Mouse (Mus musculus) fibroblast of lung, adult 2 months (primary cell): ENCODE data around the gene Nfkbie.

Experiments used
- DNase-seq: peaks from one replicate; pipeline ENCODE4 v3.0.0-alpha.2; 2011; ENCODE audit warnings: low read depth

The Nfkbie gene

DNA sequence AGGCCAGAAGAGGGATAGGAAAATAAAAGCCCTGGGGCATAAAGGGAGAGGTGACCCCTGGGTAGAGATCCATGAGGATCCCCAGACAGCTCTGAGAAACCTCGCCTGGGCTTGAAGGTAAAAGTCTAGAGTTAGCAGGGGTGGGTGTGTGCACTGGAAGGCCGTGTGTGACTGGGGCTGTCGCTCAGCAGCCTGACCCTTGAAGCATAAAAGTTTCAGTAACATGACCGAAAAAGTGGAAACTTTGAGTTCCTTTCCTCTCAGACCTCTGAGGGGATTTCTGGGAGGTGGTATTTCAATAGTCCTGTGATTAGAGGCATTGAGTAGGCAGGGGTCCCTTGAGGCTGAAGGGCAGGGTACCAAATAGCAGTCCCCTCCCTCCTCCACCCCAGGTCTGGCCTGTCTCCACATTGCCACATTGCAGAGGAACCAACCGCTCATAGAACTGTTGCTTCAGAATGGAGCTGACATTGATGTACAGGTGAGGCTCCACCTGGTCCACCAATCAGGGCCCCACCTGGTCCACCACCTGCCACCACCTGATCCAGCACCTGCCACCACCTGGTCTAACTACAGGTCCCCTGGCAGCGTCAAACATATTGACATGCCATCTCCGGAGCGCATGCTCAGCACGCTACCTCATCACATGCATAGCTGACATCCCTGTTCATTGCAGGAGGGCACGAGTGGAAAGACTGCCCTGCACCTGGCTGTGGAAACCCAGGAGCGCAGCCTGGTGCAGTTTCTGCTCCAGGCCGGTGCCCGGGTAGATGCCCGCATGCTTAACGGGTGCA lies 4.4 kb downstream of the Nfkbie start:
- no peak for DNase-seq

DNA sequence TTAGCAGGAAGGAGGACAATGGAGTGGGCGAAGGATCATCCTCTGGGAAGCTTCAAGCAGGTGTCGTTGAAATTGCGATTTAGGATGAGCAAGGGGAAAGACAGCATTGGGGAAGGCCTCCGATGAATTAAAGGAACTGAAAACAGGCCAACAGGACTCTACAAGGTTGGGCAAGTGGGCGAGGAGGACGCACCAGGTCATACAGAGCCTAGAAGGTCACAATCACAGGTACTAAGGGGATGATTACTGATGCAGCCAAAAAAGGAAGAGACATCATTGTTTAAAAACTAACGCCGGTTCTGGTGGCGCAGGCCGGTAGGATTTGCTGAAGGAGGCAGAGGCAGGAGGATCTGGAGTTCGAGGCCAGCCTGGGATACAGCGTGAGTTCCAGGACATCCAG lies 7.7 kb downstream of the Nfkbie start:
- no peak for DNase-seq

DNA sequence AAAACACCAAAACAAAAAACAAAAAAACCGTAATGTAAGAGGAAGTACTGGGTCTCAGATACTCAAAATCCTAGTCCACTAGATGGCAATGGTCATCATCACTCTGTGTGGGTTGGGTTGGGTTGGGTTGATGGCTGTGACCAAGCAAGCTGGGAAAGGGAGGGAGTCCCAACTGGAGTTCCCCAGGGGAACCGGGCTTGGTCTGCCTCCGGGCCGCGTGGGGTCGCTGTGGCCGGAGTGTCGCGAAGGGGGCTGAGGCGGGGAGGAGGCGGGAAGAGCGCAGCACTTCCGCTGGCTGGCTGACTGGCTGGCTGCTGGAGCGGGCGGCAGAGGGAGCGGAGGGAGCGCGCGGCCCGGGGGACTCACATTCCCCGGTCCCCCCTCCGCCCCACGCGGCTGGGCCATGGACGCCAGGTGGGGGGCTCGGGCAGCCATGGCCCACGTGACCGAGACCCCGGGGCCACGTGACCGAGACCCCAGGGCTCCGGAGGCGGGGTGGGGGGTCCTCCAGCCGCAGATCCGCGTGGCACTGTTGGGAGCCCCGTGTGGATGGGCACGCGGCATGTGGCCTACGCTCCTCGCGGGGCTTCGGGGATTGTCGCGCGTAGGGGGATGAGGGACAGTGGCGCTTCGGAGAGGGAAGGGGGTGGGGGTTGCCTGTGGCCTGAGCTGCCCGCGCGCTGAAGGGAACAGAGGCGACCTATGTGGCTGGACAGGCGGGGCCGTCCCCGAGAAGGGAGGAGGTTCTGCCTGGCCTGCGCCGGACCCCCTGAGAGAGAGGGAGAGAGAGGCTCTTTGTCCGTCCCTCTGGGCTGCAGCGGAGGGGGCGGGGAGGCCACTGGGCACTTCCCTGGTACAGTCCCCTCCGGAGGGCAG lies 8.4 kb downstream of the Nfkbie start, which contains the start of gene Slc35b2:
Gene Slc35b2 (plus strand): TSS at position 220 of the 876 bp plus-strand sequence.
- peak; percentile 80 for DNase-seq

DNA sequence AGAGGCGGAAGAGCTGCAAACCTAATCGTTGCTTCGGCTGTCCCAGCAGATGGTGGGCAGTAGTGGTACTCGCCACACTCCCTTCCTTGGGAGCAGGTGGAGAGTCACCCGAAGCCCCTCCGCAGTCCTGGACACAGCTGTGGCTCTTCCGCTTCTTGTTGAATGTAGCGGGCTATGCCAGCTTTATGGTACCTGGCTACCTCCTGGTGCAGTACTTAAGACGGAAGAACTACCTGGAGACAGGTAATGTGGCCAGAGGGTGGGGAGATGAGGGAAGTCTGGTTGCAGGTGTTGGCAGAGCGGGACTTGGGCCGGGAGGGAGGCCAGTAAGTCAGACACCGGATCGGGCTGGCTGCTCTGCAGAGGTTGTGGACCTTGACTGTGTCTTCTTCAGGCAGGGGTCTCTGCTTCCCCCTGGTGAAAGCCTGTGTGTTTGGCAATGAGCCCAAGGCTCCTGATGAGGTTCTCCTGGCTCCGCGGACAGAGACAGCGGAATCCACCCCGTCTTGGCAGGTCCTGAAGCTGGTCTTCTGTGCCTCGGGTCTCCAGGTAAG lies 9.1 kb downstream of the Nfkbie start:
- no peak for DNase-seq

DNA sequence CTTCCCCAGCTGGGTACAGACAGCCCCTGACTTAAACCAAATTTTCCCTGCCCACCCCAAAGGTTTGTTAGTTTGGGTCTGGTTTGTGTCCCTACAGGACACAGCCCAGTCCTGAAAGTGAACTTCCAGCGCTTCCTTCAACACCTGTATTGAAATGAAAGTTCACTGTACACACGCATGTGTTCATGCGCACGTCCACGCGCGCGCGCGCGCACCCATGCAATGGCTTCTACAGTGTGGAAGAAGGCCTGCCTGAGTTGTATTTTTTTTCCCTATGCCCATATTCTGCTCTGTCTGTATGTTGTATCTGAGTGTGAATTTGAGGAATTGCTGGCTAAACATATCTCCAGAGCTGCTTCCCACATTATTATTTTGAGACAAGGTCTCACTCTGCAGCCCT lies 9.6 kb downstream of the Nfkbie start:
- no peak for DNase-seq

DNA sequence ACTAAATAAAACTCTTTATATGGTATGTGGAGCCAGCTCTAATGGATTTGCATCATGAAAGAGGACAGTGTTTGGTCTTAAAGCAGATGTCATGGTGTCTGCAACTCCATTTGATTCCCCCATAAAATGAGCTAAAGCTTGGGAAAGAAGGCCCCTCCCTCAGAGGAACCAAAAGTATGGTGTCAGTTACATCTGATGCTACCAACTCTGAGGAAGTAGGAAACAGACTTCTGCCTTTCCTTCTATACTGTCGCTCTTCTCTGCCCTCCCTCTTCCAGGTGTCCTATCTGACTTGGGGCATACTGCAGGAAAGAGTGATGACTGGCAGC lies 10.5 kb downstream of the Nfkbie start:
- DNase-seq = no peak

DNA sequence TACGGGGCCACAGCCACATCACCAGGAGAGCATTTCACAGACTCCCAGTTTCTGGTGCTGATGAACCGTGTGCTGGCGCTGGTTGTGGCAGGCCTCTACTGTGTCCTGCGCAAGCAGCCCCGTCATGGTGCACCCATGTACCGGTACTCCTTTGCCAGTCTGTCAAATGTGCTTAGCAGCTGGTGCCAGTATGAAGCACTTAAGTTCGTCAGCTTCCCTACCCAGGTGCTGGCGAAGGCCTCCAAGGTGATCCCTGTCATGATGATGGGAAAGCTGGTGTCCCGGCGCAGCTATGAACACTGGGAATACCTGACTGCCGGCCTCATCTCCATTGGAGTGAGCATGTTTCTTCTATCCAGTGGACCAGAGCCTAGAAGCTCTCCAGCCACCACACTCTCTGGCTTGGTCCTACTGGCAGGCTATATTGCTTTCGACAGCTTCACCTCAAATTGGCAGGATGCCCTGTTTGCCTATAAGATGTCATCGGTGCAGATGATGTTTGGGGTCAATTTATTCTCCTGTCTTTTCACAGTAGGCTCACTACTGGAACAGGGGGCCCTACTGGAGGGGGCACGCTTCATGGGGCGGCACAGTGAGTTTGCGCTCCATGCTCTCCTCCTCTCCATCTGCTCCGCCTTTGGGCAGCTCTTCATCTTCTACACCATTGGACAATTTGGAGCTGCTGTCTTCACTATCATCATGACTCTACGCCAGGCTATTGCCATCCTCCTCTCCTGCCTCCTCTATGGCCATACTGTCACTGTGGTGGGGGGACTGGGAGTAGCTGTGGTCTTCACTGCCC lies 11.1 kb downstream of the Nfkbie start:
- no peak for DNase-seq

DNA sequence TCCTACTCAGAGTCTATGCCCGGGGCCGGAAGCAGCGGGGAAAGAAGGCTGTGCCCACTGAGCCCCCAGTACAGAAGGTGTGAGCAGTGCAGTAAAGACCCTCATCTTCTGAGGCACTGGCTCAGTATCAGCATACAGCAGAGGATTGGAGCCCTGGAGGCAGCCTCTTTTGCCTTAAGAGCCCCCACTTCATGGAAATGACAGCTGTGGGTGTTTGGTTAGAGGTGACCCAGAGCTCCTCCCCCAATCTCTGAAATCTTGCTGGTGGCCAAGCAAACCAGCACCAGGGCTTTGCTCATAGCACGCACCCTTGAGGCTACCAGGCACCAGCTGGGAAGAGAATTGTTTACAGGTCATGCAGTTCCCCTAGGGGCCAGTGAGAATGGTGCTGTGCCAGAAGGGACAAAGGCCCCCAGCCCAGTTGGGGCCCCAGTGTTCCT lies 11.7 kb downstream of the Nfkbie start:
- no peak for DNase-seq

DNA sequence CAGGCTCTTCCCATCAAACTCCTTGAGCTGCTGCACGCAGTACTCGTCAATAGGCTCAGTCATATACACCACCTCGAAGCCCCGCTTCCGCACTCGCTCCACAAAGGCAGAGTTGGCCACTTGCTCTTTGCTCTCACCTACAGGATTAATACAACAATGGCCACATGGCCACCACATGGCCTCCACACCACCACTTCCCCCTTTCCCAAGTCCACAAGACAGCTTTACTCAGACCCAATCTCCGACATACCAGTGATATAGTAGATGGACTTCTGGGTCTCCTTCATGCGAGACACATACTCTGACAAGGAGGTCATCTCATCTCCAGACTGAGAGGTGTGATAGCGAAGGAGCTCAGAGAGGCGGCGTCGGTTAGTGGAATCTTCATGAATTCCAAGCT lies 13.5 kb downstream of the Nfkbie start:
- no peak for DNase-seq

DNA sequence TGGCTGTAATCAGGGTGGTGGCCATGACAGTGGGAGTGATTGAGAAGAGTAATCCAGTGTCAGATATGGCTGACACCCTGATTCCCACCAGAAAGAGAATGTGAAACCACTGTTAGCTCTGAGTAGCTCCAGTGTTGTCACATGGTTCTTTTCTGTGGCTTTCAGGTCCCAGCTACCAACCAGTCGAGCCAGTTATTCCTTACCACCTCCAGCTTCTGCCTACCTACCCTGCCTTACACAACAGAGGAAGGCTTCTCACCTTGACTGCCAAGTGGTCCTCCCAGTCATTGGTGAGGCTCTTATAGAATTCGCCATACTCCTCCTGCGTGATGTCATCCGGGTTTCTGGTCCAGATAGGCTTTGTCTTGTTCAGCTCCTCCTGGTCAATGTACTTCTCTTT lies 14.5 kb downstream of the Nfkbie start:
- no peak for DNase-seq

DNA sequence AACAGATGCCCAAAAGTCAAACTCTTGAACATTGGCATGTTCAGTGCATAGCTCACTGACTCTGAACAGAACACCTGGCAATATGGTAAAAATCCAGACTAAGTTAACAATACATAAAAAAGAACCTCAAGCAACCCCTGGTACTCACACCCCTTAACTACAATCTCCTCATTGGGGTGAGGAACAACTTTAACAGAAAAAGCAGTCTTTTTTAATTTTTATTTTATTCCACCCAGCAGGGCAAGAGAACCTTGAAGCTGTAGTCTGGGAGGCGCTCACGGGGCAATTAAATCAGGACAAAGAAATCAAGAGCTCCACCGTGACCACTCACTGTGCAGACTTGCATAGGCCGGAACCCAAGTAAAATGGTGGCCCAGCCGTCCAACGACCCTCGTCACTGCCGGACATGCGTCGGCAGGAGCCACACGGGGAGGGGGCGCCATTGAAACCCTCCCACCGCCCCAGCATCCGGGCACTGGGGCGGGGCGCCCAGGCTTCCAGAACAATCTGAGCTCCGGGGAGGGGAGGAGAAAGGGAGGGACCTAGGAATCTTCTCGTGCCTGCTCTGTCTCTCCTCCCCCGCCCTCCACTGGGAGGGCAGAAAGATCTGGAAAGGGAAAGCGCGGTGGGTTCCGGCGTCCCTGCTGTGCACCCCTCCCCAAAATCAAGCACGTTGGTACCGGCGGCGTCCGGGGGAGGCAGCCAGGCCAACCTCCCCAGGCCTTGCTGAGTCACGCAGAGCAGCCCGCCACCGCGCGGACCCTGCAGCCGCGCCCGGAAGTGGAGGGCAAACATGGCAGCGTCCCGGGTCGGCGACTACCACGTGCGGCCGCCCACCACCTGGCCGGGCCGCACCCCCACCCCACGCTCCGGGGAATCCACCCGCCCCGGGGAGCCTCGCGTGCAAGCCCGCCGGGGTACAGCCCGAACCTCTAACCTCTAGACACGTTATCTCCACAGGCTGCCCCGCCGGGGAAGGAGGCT lies 16.9 kb downstream of the Nfkbie start:
- no peak for DNase-seq

DNA sequence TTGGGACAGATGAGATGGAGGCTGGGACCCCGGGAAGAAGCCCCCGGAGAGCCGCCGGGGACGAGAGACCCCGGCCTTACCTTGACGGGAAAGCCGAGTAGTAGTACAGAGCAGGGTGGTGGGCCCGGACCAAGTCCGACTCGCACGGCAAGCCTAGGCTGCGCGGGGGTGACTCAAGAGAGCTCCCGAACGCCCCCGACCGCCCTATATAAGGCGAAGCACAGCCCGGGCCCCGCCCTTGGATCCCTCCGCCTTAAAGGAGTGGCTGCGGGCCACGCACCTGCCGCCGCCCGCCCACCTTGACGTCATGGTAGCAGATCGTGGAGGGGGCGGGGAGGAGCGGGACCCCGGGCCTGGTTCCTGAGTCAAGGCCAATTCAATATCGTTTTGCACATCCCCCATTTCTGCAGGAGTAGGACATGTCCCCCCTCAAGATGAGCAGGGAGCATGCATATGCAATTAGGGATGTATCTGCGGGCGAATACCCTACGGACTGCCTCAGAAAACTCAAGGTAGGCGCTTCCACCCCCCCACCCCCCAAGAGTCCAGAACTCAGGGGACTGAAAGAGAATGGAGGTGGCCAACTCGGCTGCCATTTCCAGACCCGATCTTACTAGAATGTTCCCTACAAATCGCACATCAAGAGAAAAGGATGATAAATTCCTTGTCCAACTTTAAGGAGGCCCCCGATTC lies 17.7 kb downstream of the Nfkbie start, which contains the start of gene Hsp90ab1:
Gene Hsp90ab1 (minus strand): TSS at position 185 of the 693 bp plus-strand sequence.
- DNase-seq = peak; percentile 70

DNA sequence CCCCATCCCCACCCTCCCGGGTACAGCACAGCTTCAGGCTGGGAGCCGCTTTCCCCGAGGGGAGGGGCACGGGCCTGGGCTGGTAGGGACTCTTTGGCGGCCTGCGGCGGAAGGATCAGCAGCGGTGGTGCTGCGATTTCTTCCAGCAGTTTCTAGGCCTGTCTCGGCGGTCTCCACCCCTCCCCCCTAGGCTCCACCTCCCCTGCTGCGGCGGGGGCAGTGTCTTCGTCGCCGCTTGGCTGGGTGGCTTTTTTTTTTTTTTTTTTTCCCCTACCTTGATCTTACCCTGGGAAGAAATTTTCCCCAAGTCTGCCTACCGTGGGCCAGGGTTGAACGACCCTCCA lies 18.2 kb downstream of the Nfkbie start:
- peak; percentile 69 for DNase-seq

DNA sequence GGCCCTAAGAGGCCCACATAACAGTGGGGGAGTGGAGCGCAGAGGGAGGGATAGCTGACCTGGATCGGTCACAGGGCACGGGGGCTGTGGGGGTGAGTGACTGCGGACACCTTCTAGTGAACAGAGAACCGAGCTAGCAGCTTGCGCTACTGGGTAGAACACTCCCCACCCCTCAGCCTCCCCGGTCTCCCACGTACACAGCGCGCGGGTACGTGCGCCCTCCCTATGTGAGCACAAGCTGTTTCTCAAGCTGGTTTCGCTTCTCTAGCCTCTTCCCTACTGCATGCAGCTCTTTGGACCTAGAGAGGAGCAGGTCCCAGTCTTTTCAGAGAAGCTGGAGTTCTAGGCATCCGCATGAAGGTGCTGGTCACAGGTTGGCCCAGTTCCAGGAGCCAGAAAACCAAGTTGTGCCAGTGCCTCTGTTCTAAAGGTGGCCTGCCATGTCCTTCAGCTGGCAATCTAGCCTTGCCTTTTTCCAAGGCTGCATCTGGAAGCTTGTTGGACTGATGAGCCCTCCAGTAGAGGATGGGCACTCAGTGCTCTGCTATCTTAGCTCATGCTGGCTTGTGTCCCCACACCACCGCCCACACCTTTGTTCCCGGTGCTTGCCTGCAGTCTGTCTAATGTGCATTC lies 18.7 kb downstream of the Nfkbie start:
- DNase-seq = no peak

DNA sequence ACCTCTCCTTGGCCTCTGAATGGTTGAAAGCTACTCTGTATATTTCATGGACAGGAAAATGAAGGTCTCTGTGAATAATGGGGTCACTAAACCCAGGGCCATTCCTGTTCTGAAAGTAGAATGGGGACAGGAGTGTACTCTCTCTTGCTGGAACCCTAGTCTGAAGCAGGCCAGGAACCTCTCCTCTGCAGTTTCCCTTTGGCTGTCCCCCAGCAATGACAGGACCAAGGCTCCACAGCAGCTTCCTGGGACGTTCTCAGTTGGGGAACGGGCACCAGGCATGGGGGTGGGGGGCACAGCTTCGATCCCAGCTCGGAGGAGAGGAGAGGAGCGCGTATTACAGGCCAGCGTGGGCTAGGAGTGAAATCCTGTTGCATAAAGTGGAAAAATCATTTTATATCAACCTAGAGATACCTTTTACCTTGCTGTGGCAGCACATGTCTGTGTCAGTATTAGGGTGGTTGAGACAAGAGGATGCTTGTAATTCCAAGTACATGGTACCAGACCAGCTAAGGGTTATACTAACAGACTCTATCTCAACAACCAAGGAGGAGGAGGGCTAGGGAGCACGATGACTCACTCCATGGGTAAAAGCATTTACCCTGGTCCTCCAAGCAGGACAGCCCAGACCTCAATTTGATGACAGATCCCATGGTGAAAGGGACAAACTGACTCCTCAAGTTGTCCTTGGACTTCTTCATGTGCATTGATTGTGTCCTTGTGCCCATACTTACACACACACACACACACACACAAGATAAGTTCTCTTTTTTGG lies 19.8 kb downstream of the Nfkbie start:
- no peak for DNase-seq

DNA sequence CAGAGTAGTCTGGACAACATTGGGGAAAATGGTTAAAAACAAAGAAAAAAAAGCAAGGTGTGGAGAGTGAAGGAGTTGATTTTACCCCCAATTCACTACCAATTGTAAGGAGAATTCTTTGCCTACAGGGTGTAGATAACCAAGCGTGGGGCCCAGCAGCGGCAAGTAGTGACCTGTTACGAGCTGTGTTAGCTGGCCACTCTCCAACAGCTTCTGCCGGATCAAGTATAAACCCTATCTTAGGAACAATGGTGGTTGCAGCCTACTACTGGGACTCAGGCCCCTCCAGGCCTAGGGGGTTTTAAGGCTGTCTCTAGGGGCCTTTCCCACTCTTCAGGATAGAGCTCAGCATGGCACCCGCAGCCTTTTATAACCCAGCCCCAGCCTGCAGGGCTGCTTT lies 22.7 kb downstream of the Nfkbie start:
- no peak for DNase-seq

DNA sequence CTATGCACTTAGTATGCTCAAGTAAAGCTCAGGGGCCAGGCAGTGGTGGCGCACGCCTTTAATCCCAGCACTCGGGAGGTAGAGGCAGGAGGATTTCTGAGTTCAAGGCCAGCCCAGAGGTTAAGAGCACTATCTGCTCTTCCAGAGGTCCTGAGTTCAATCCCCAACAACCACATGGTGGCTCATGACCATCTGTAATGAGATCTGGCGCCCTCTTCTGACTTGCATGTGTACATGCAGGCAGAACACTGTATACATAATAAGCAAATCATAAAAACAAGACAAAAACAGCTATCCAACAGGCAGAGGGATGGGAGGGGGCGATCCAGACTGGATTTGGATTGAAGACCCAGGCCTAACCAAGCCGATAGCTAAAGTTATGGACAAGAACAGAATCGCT lies 23.3 kb downstream of the Nfkbie start:
- DNase-seq = no peak

DNA sequence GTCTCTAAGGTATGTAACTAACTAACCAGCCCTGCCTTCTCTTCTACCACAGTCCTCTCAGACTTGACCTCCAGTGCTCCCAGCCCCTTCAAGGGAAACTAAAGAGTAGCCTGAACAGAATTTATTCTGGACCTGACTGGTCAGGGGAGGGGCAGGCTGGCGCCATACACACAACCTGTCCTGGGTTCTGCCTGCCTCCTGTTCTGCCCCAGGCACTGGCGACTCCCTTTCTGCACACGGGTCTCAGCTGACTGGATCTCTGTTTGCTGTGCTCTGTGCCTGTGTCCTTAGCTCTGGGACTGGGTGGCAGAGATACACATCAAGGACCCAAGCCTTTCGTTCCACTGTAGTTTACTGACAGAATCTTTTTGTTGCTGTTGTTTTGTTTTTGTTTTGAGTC lies 24.1 kb downstream of the Nfkbie start:
- DNase-seq = no peak

DNA sequence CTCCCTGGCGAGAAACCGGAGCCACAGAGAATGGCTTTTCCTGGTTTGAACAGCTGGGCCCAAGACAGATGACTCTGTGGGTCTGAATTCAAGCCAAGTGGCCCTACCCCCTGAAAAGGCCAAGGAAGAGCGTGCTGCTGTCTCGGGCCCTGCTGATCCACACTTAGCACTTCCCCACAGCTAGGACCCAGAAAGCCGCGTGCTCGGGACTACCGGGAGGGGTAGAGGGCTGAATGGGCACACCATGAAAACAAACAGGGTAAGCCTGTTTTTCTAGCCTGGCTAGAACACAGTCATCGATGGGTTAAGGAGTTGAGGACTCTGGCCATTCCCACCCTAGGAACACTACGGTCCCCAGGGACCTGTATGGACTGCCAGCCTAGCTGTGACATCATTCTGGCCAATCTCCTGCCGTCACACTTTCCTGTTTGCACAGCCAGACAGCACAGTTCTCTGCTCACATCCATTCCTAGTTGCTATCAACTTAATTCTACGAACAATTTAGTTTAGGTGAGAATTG lies 25.5 kb downstream of the Nfkbie start:
- DNase-seq = no peak
